Mouse (Mus musculus) brain, adult 2 months (tissue): ENCODE measurements around the gene Arhgap18.

Source experiments
- DNase-seq: peaks from one replicate; pipeline ENCODE4 v3.0.0; 2011; ENCODE audit warnings: low read depth, low spot score

The Arhgap18 gene

DNA sequence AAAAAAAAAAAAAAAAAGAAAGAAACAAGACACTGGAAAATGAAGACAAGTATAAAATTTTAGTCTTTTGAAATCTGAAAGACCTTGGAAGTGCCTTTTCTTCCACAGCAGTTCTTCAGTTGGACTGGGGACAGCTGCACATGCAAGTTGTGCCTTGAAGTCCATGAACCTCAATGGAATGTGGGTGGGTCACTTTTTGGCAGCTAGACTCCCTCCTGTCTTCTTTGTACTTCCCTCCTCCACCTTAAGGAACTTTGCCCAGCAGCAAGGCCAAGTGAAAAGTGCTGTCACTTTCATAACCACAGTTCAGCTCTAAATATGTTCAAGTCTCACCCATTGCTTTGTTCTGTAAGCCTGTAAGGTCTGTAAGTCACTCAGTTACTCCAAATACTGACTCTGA lies 23.2 kb downstream of the Arhgap18 start:
- no peak for DNase-seq

GRCm38 (mm10) chr10:26780581-26780980 lies 27.4 kb downstream of the Arhgap18 start:
- no peak for DNase-seq

DNA sequence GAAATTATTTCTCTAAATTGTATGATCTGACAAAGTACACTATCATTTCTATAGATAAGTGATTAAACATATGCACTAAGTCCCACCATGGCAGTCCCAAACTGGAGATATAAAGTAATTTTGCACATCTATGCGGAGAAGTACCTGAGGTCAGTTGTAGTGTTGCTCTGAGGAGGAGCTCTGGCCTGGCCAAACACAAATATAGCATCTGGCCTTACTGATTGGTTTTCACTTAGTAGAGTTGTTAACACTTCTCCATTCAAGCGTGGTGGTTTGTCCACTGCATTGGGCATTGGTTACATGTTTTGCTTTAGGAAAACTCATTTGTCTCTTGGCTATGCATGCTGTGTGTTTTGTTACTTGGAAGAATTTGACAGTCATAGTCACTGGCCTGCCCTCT lies 36.5 kb downstream of the Arhgap18 start:
- no peak for DNase-seq

DNA sequence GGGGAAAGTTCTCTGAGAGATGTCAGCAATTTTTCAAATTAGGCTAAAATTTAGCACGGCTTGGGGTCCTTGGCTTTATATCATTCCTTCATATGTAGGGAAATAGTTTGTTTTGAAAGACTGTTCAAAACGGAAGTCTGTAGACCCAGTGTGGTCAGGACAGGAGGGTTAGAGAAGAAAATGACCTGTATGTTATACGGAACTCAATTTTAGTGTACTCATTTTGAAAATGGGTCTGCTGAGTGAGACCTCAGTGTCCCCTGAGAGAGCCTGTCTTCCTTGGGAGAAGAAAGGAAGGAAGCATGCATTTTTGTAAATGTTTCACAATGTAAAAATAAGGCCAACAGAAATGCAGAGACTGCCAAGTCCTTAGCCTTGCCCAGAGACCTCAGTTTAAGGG lies 38.6 kb downstream of the Arhgap18 start:
- no peak for DNase-seq

DNA sequence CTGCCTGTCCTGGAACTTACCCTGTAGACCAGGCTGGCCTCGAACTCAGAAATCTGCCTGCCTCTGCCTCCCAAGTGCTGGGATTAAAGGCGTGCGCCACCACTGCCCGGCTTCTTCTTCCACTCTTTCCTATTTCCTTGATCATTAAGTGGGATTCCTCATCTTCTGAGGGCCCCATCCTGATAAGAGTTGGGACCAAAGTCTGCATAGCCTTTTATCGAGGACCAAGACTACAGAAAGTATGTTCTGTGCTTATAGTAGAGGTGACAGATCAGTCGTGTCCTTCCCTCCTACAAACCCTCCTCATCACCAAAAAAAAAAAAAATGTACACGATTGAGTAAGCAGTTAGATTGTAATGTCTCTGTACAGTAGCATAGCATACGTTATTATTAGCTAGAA lies 39.8 kb downstream of the Arhgap18 start:
- DNase-seq: no peak

DNA sequence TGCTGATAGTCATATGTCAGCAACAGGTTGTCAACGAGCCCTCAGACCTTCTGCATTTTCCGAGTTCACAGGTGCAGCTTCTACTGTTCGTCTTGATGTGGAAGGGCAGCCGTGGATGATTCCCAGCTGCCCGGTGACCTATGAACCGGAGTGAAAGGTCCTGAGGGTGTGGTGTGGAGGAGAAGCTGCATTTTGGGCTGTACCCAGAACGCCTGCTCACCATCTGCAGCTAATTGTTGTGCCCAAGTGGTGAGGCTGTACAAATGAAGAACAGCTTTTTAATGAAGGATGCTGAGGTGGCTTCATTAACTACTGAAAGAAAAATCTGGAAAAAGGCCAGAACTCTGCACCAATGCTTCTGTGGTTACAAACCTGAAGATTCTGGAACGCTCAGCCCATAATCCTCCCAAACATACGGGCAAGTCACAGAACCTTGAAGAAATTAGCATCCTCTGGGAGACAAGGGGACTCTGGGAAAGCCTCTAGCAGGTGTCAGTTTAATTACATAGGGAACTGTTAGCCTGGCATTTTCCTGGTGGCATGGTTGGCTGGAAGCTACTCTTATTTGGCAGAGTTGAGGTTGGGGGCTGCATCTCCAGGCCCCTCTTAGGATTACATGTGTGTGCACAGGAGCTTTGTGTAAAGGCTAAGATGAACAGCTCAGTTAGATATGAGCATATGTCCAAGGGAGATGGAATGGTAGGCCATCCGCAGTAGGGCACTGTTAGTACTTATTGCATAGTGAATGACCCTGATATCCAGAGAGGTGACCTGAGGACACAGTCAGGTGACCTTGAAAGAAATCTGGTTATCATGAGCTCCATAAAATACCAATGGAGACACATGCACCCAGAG lies 43.4 kb downstream of the Arhgap18 start:
- DNase-seq: peak; percentile 16

DNA sequence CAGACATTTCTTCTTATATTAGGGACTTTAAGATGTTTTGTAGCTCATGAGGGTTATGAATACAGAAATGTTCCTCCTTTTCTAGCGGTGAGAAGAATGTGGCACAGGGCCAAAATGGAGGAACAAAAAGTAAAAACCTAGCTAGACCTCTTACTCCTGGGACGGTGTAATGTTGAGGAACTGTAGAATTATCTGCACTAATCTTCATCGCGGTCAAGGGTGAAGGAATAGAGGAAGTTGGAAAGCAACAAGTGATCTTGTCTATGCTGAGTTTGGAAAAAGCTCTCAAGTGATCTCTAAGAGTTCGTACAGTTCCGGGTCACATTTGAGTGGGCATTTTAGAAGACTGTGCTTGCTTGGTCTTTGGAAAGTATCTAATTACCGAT lies 44.1 kb downstream of the Arhgap18 start:
- DNase-seq: no peak

DNA sequence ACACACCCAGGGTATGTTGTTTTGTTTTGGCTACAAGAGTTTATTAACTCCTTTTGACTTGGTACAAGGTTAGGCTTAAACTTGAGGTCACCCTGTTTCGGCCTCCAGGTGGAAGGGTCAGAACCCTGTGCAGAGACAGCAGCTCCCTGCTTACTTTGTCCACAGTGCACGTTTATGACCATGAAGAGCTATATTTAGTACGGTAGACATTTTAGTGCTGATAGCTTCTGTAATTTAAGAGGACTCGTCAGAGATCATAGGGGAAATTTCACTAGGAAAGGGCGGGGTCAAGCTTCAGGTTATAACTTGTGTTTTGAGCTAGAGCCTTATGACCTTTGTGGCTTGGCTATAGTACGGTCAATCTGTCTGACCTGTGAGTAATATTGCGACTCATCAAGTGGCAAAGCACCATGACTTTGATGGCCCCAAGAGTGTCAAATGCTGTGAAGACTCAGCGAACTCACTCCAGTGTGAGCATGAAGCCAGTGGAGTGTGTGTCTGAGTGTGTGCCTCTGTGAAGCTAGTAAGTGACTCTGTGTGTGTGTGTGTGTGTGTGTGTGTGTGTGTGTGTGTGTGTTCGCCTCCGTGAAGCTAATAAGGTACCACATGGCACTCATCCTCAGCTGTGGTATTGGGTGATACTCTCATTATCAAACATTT lies 45.7 kb downstream of the Arhgap18 start:
- no peak for DNase-seq

- no peak for DNase-seq
Observed at GRCm38 (mm10) chr10:26799562-26800051, 46.4 kb downstream of the Arhgap18 start.

DNA sequence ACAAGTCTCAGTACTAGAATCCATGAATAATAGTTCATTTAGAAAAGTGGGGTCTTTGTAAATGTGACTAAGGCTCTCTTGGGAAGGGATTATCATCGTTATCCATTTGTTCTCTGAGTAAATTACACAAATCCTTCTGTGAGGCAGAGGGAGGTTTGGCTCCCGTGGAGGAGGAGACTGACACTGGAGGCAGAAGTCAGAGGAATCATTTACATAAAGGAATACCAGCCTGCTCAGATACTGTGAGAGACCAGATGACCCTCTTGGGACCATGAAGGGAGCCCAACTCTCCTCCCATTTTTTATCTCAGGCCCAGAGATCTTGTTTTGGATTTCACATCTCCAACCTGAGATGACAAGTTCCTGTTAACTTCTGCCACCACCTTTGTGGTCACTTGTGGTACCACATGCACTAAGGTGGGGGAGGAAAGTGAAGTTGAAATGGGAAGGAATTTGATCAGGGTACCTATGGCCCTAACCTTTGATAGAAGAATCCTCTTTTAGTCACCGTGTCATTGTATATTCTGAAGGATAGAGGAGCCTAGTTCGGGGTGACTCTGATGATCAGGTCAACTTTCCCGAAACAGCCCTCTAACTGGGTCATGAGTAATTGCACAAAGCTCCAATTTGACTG lies 51.2 kb downstream of the Arhgap18 start:
- DNase-seq: no peak

DNA sequence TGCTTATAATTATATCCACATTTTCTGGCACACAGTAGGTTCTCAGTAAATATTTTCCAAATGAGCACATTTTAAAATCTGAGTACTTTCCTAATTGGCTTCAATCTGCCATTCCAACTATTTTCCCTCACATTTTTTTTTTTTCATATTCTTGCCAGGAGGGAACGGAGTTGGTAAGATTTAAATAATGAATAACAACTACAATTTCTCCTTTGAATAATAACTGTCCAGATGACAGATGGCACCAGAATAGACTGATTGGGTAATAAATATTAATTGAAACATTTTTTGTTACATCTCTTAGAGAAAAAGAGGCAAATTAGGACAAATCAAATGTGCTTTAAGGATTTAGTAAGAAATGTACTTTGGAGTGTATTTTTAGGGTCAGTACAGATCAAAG lies 51.8 kb downstream of the Arhgap18 start:
- DNase-seq: no peak

GRCm38 (mm10) chr10:26806092-26806491 lies 52.9 kb downstream of the Arhgap18 start:
- peak; percentile 15 for DNase-seq

- no peak for DNase-seq
Observed at GRCm38 (mm10) chr10:26810059-26810458, 56.8 kb downstream of the Arhgap18 start.

- no peak for DNase-seq
Observed at GRCm38 (mm10) chr10:26810810-26811209, 57.6 kb downstream of the Arhgap18 start.

GRCm38 (mm10) chr10:26811342-26811741 lies 58.1 kb downstream of the Arhgap18 start:
- no peak for DNase-seq

- peak; percentile 74 for DNase-seq
Observed at GRCm38 (mm10) chr10:26815646-26816045, 62.4 kb downstream of the Arhgap18 start.

- DNase-seq: no peak
Observed at GRCm38 (mm10) chr10:26820326-26820725, 67.1 kb downstream of the Arhgap18 start.

- no peak for DNase-seq
Observed at GRCm38 (mm10) chr10:26820936-26821335, 67.7 kb downstream of the Arhgap18 start.

GRCm38 (mm10) chr10:26823997-26824396 lies 70.8 kb downstream of the Arhgap18 start:
- DNase-seq: no peak

DNA sequence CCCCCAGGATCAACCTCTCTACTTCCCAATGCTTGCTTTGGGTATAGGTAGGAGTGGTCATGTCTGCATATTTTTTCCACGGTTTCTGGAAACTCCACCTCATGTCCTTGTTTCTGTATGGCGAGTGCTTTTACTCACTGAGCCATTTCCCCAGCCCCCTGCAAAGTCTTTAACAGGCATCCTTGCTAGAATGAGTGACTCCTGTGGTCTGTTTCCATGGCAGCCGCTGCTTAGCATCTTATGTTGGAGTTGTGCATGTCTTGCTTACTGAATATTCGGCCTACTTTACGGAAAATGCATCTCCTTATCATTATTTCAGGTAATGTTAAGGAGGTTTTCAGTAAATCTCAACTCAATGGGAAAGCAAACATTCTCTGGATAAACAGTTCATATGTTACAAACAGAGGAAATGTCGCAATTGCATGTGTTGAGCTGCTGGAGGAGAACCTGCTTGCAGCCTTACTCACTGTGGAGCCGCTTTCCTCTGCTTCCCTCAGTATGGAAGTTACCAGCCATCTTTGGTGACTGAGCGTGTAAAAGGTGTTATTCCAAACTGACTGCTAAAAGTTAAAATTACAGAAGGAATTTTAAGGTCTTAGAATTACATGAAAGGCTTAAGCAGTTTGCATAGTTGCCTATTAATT lies 72.1 kb downstream of the Arhgap18 start:
- peak; percentile 69 for DNase-seq

DNA sequence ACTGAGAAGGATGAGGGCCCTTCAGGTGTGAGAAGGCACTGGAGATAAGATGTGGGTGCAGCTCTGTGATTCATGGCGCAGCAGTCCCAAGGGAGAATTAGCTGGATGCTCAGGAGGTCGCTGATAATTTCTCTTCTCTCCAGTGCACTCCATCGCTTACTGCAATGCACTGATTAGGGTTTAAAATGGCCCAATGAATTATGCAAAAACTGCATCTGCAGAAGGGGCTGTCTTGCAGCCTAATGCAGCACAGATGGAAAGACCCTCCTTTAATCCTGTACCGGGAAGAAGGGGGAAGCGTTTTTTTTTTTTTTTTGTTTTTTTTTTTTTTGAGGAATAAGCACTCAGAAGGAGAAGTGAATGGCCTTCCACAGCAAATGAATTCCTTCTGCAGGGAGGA lies 74.1 kb downstream of the Arhgap18 start:
- DNase-seq: no peak
